Mouse (Mus musculus): Measurements from ENCODE around the gene Glt6d1.

- no peak for TF ChIP-seq CTCF (IDR thresholded peaks at IDR 0.05; ENCODE audit: low read depth, low read length)
- TF ChIP-seq GATA1 (IDR thresholded peaks at IDR 0.05; ENCODE audit: borderline replicate concordance, low read length) = no peak
- no peak for TF ChIP-seq POLR2AphosphoS5 (IDR thresholded peaks at IDR 0.05; ENCODE audit: insufficient replicate concordance, low read depth, low read length)
These were observed 17.6 kb downstream of the Glt6d1 start for GRCm38 (mm10) chr2:25798065-25798464.
